ENCODE assay signal across 8 mouse cellular contexts in genomic region chr6:34754448-34754847, GRCm38 (mm10). TPM values are rescaled to one million over a fixed set of nuclear protein-coding genes. Genes with fewer than 3 reads are reported as not detected.
A peak's percentile ranks its signal among the peaks of the same experiment; 100 is the strongest.
DNase-seq lines count a peak whose midpoint lies in the region; ATAC-seq and TF ChIP-seq lines count a peak whose summit lies in the region.

No protein-coding gene starts in this region.

- no peak for TF ChIP-seq EP300 in MEL (IDR thresholded peaks at IDR 0.05; ENCODE audit: low read depth in 1 of 2, low read length in 2 of 2)

- TF ChIP-seq CTCF in MEL (IDR thresholded peaks at IDR 0.05 in 2 of 3, conservative IDR thresholded peaks at IDR 0.05 in 1 of 3; ENCODE audit: control insufficient read depth in 1 of 3, insufficient read depth in 1 of 3, low read depth in 2 of 3, low read length in 3 of 3, poor library complexity in 1 of 3, severe bottlenecking in 1 of 3) = peak; percentile 30 to 75 (median 39); a peak in 5 of 6 replicates

- H3K36me3 ChIP-seq in MEL (ENCODE audit: control insufficient read depth in 1 of 2, insufficient read depth in 2 of 2, low read length in 2 of 2) = no peaks in the 10 kb centered on the region
- 0 out of 2 replicates have a peak, but pooled peaks cover 2% of the 10 kb centered on the region for H3K36me3 ChIP-seq in forebrain, embryonic 16.5 days (ENCODE audit: control insufficient read depth, insufficient read depth)
- peaks cover 27% of the 10 kb centered on the region for H3K36me3 ChIP-seq in lung, embryonic 15.5 days

- no peak overlapping the region for H3K4me2 ChIP-seq in forebrain, embryonic 16.5 days (ENCODE audit: low read length)
- H3K4me2 ChIP-seq in lung, embryonic 15.5 days = no peak overlapping the region

- H3K79me2 ChIP-seq in MEL (ENCODE audit: control insufficient read depth, insufficient read depth, low read length, poor library complexity) = no peaks in the 10 kb centered on the region

- no peak overlapping the region for H3K27ac ChIP-seq in MEL (ENCODE audit: control insufficient read depth, low read depth, low read length)
- H3K27ac ChIP-seq in forebrain, embryonic 16.5 days (ENCODE audit: low read length) = no peak overlapping the region
- no peak overlapping the region for H3K27ac ChIP-seq in lung, embryonic 15.5 days

- no peaks in the 10 kb centered on the region for H3K9me3 ChIP-seq in MEL (replicated peaks; ENCODE audit: insufficient read depth, low read length)
- H3K9me3 ChIP-seq in forebrain, embryonic 16.5 days (ENCODE audit: control insufficient read depth, low read length) = no peaks in the 10 kb centered on the region
- H3K9me3 ChIP-seq in lung, embryonic 15.5 days = no peaks in the 10 kb centered on the region

- no peak overlapping the region for H3K9ac ChIP-seq in MEL (ENCODE audit: control insufficient read depth, low read depth, low read length, poor library complexity, severe bottlenecking)
- no peak overlapping the region for H3K9ac ChIP-seq in forebrain, embryonic 16.5 days (replicated peaks; ENCODE audit: low read depth, low read length)
- no peak overlapping the region for H3K9ac ChIP-seq in lung, embryonic 15.5 days

- peak; percentile 71 for ATAC-seq in forebrain, embryonic 16.5 days
- ATAC-seq in lung, embryonic 15.5 days (ENCODE audit: borderline replicate concordance, extremely low read depth, low FRiP score, low TSS enrichment) = peak; percentile 59; the same call in 1 of the 2 replicates
- ATAC-seq in activated CD4-positive, CD25-positive, alpha-beta regulatory T cell, adult 4 months = no peak

- 46% methylated on average over 5 of the region's 5 CpGs for WGBS in forebrain, embryonic 16.5 days
- WGBS in large intestine, adult 2 months = 18% methylated on average over 5 of the region's 5 CpGs
- WGBS in lung, embryonic 15.5 days = 19% methylated on average over 5 of the region's 5 CpGs

- peak; percentile 51 for DNase-seq in MEL (ENCODE audit: low read depth, low spot score)
- peak; percentile 31 for DNase-seq in c-Kit-positive CD71-negative TER-119-negative erythroid progenitor cells, embryonic 14.5 days (ENCODE audit: low read depth)
- DNase-seq in heart, postnatal 4 days = peak; percentile 67
- peak; percentile 43 for DNase-seq in large intestine, adult 2 months (ENCODE audit: low read depth, low spot score)
- peak; percentile 43 for DNase-seq in retina, postnatal 7 days (ENCODE audit: low read depth, low spot score)

- peaks cover 0 to 10% of the 10 kb centered on the region in 2 experiments; a peak in 3 of 4 replicates for H3K27me3 ChIP-seq in MEL (ENCODE audit: control insufficient read depth in 1 of 2, insufficient read depth in 2 of 2, low read length in 2 of 2)
- no peaks in the 10 kb centered on the region for H3K27me3 ChIP-seq in forebrain, embryonic 16.5 days (replicated peaks; ENCODE audit: control insufficient read depth, insufficient read depth, low read length)
- H3K27me3 ChIP-seq in lung, embryonic 15.5 days = no peaks in the 10 kb centered on the region

- peak; percentile 74 for TF ChIP-seq RAD21 in MEL (IDR thresholded peaks at IDR 0.05; ENCODE audit: low read depth, low read length)

- no peak overlapping the region for H3K4me3 ChIP-seq in MEL (ENCODE audit: control insufficient read depth in 1 of 2, insufficient read depth in 1 of 2, low read depth in 2 of 2, low read length in 2 of 2)
- no peak overlapping the region for H3K4me3 ChIP-seq in forebrain, embryonic 16.5 days (replicated peaks; ENCODE audit: low read length)
- H3K4me3 ChIP-seq in lung, embryonic 15.5 days = no peak overlapping the region

- no peaks in the 10 kb centered on the region for H3K4me1 ChIP-seq in MEL (ENCODE audit: control insufficient read depth in 1 of 2, insufficient read depth in 2 of 2, low read length in 2 of 2)
- H3K4me1 ChIP-seq in forebrain, embryonic 16.5 days (replicated peaks; ENCODE audit: control insufficient read depth, insufficient read depth, low read length) = no peaks in the 10 kb centered on the region
- H3K4me1 ChIP-seq in lung, embryonic 15.5 days = no peaks in the 10 kb centered on the region

- TF ChIP-seq POLR2A in MEL (IDR thresholded peaks at IDR 0.05; ENCODE audit: control insufficient read depth in 1 of 2, insufficient read depth in 1 of 2, low read depth in 1 of 2, low read length in 2 of 2, poor library complexity in 1 of 2) = no peak

TF ChIP-seq in MEL, 35 proteins besides CTCF, POLR2A, EP300 and RAD21:
- TF ChIP-seq ZC3H11A (IDR thresholded peaks at IDR 0.05; ENCODE audit: low read depth, low read length) (peak; percentile 50), HCFC1 (IDR thresholded peaks at IDR 0.05; ENCODE audit: low read depth, low read length) (no peak), SIN3A (IDR thresholded peaks at IDR 0.05; ENCODE audit: low read length) (no peak), USF1 (IDR thresholded peaks at IDR 0.05; ENCODE audit: low read depth, low read length) (no peak), SMC3 (IDR thresholded peaks at IDR 0.05; ENCODE audit: low read depth, low read length) (peak; percentile 69)

RNA-seq across cellular contexts. Expression of gene Agbl3, which starts 25.8 kb away (rescaled TPM):
- not detected in 2 replicates for total RNA-seq in MEL (2012; rRNA removed)
- polyA plus RNA-seq in MEL (2012; ENCODE audit: insufficient read depth in 1 of 2, insufficient read length in 2 of 2, low read depth in 1 of 2, low replicate concordance in 2 of 2, missing spikeins in 1 of 2) = 1 to 10 TPM in 1 of 2 experiments, not detected in 1; 1.3 TPM
- 7.4 and 7.5 TPM in 2 replicates for polyA plus RNA-seq in forebrain, embryonic 16.5 days (2015; fragmentation: Nextera tagmentation; extraction: Ambion mirVana)
- total RNA-seq in heart, postnatal 4 days (2021) = 1 to 10 TPM; 6.9 to 7.5 TPM
- 0.91 and 1.0 TPM in 2 replicates for polyA plus RNA-seq in large intestine, adult 2 months (2012; rRNA removed)
- polyA plus RNA-seq in lung, embryonic 15.5 days (2015; fragmentation: Nextera tagmentation; extraction: Ambion mirVana) = 9.2 and 11.4 TPM in 2 replicates
- under 1 TPM; 0.49 to 0.85 TPM for polyA plus RNA-seq in activated CD4-positive, CD25-positive, alpha-beta regulatory T cell, adult 4 months (2017; shearing (Covaris generic))
